Mouse (Mus musculus) neural tube, embryonic 14.5 days (tissue): Measurements from ENCODE around the gene Sorcs3. TPM values are rescaled to one million over a fixed set of nuclear protein-coding genes. Genes with fewer than 3 reads are reported as not detected.
A peak's percentile ranks its signal among the peaks of the same experiment; 100 is the strongest.

Experiments
- ATAC-seq: fragments of 200-750 bp; cut with Nextera tagmentation; 2 replicates; pipeline ENCODE4 v1.8.0; 2017; ENCODE audit warnings: low read depth, mild to moderate bottlenecking, moderate TSS enrichment, moderate library complexity
- H3K27ac ChIP-seq: fragments of 300-500 bp; sonication (generic); 2 replicates; pipeline ENCODE4 v1.5.1; 2014; ENCODE audit warnings: low read depth, mild to moderate bottlenecking, control low read depth, low read length, moderate library complexity, mixed read lengths
- H3K27me3 ChIP-seq: fragments of 300-500 bp; sonication (generic); 2 replicates; pipeline ENCODE4 v1.6.1; 2014; ENCODE audit warnings: low read length; ENCODE audit not compliant: control insufficient read depth, insufficient read depth
- H3K36me3 ChIP-seq: fragments of 300-500 bp; sonication (generic); 2 replicates; pipeline ENCODE4 v1.6.1; 2014; ENCODE audit warnings: low read length, mixed read lengths; ENCODE audit not compliant: control insufficient read depth, insufficient read depth
- H3K4me1 ChIP-seq: fragments of 300-500 bp; sonication (generic); 2 replicates; pipeline ENCODE4 v1.6.1; 2014; ENCODE audit warnings: low read length; ENCODE audit not compliant: control insufficient read depth, insufficient read depth
- H3K4me2 ChIP-seq: fragments of 300-500 bp; sonication (generic); 2 replicates; pipeline ENCODE4 v1.6.1; 2014; ENCODE audit warnings: mild to moderate bottlenecking, low read depth, low read length, control low read depth
- H3K4me3 ChIP-seq: fragments of 300-500 bp; sonication (generic); 2 replicates; pipeline ENCODE4 v1.5.1; 2014; ENCODE audit warnings: low read depth, low read length, control low read depth, mixed read lengths
- H3K9ac ChIP-seq: fragments of 300-500 bp; sonication (generic); replicated peaks from 2 replicates; pipeline ENCODE4 v1.6.1; 2014; ENCODE audit warnings: low read depth, mild to moderate bottlenecking, control low read depth, low read length, mixed read lengths
- H3K9me3 ChIP-seq: fragments of 300-500 bp; sonication (generic); 2 replicates; pipeline ENCODE4 v1.6.1; 2016; ENCODE audit warnings: low read length; ENCODE audit not compliant: control insufficient read depth
- WGBS: fragments of 180-500 bp; shearing (Covaris S2); extraction: QIAGEN DNeasy Blood & Tissue Kit; methylation state at CpG from one replicate; pipeline ENCODE4 v1.1.7; 2014; 5-methylcytosine and 5-hydroxymethylcytosine counted together
- polyA plus RNA-seq: library from polyadenylated mRNA; unstranded; fragments of >200 nt; fragmentation: Nextera tagmentation; extraction: Ambion mirVana; gene quantifications from 2 replicates; pipeline ENCODE4 v1.2.1, GENCODE M21; 2014

The Sorcs3 gene
- polyA plus RNA-seq, 1 experiment from 2014 or later: 18.3 TPM

- H3K4me3 ChIP-seq: peak overlapping the region; percentile 65
- peaks cover 2% of the 10 kb centered on the region; the same call in 1 of the 2 replicates for H3K27me3 ChIP-seq
- H3K9me3 ChIP-seq: 0 out of 2 replicates have a peak, but pooled peaks cover under 1% of the 10 kb centered on the region
- peak overlapping the region; percentile 24 for H3K27ac ChIP-seq
- WGBS: 2% methylated on average over 21 of the region's 21 CpGs
- peaks cover 6% of the 10 kb centered on the region; the same call in 1 of the 2 replicates for H3K4me1 ChIP-seq
- H3K36me3 ChIP-seq: no peaks in the 10 kb centered on the region
- H3K9ac ChIP-seq: peak overlapping the region; percentile 80
- ATAC-seq: no peak
- H3K4me2 ChIP-seq: peak overlapping the region; percentile 95
These were observed 1.3 kb downstream of the Sorcs3 start for GRCm38 (mm10) chr19:48206861-48207730.

- ATAC-seq: no peak
- peaks cover 6% of the 10 kb centered on the region; the same call in 1 of the 2 replicates for H3K4me1 ChIP-seq
- peak overlapping the region; percentile 80; the same call in 1 of the 2 replicates for H3K9ac ChIP-seq
- 5% methylated on average over 10 of the region's 10 CpGs for WGBS
- 0 out of 2 replicates have a peak, but pooled peaks cover 3% of the 10 kb centered on the region for H3K9me3 ChIP-seq
- no peak overlapping the region; the same call in 1 of the 2 replicates for H3K27ac ChIP-seq
- peak overlapping the region; percentile 65 for H3K4me3 ChIP-seq
- peak overlapping the region; percentile 95 for H3K4me2 ChIP-seq
- H3K27me3 ChIP-seq: peaks cover 2% of the 10 kb centered on the region; the same call in 1 of the 2 replicates
- H3K36me3 ChIP-seq: no peaks in the 10 kb centered on the region
These were observed 2.0 kb downstream of the Sorcs3 start for GRCm38 (mm10) chr19:48207731-48208370.

- H3K4me1 ChIP-seq: no peaks in the 10 kb centered on the region
- no peak overlapping the region for H3K27ac ChIP-seq
- ATAC-seq: no peak
- no peak overlapping the region for H3K9ac ChIP-seq
- H3K36me3 ChIP-seq: no peaks in the 10 kb centered on the region
- H3K9me3 ChIP-seq: 0 out of 2 replicates have a peak, but pooled peaks cover 3% of the 10 kb centered on the region
- no peak overlapping the region for H3K4me3 ChIP-seq
- no peaks in the 10 kb centered on the region for H3K27me3 ChIP-seq
- no peak overlapping the region for H3K4me2 ChIP-seq
These were observed 9.6 kb downstream of the Sorcs3 start for GRCm38 (mm10) chr19:48215379-48215778.

- Histone ChIP-seq H3K36me3 (no peaks in the 10 kb centered on the region), H3K4me3 (no peak overlapping the region), H3K9ac (no peak overlapping the region), H3K27me3 (no peaks in the 10 kb centered on the region), H3K9me3 (no peaks in the 10 kb centered on the region), H3K4me2 (no peak overlapping the region), H3K4me1 (0 out of 2 replicates have a peak, but pooled peaks cover 3% of the 10 kb centered on the region), H3K27ac (no peak overlapping the region)
- 45% methylated on average over 13 of the region's 13 CpGs for WGBS
- ATAC-seq: peak; percentile 54
These were observed 32.1 kb downstream of the Sorcs3 start for GRCm38 (mm10) chr19:48237786-48238372.

GRCm38 (mm10) chr19:48238391-48238790, 32.6 kb downstream of the Sorcs3 start:
- Histone ChIP-seq H3K4me3 (no peak overlapping the region), H3K4me1 (0 out of 2 replicates have a peak, but pooled peaks cover 3% of the 10 kb centered on the region), H3K9ac (no peak overlapping the region), H3K27ac (no peak overlapping the region), H3K27me3 (no peaks in the 10 kb centered on the region), H3K36me3 (no peaks in the 10 kb centered on the region), H3K9me3 (no peaks in the 10 kb centered on the region), H3K4me2 (no peak overlapping the region)
- ATAC-seq: peak; percentile 46; the same call in 1 of the 2 replicates
- WGBS: 49% methylated on average over 9 of the region's 9 CpGs

GRCm38 (mm10) chr19:48240960-48241359, 35.1 kb downstream of the Sorcs3 start:
- H3K9ac ChIP-seq: no peak overlapping the region
- H3K4me2 ChIP-seq: no peak overlapping the region
- ATAC-seq: peak; percentile 41; the same call in 1 of the 2 replicates
- no peak overlapping the region for H3K4me3 ChIP-seq
- 0 out of 2 replicates have a peak, but pooled peaks cover 3% of the 10 kb centered on the region for H3K4me1 ChIP-seq
- no peaks in the 10 kb centered on the region for H3K9me3 ChIP-seq
- H3K27me3 ChIP-seq: no peaks in the 10 kb centered on the region
- H3K27ac ChIP-seq: no peak overlapping the region
- 22% methylated on average over 2 of the region's 2 CpGs for WGBS
- no peaks in the 10 kb centered on the region for H3K36me3 ChIP-seq

- no peak overlapping the region for H3K4me3 ChIP-seq
- no peak overlapping the region for H3K9ac ChIP-seq
- H3K27ac ChIP-seq: no peak overlapping the region
- no peak for ATAC-seq
- no peaks in the 10 kb centered on the region for H3K27me3 ChIP-seq
- H3K36me3 ChIP-seq: no peaks in the 10 kb centered on the region
- 67% methylated on average over 3 of the region's 3 CpGs for WGBS
- H3K9me3 ChIP-seq: no peaks in the 10 kb centered on the region
- 0 out of 2 replicates have a peak, but pooled peaks cover under 1% of the 10 kb centered on the region for H3K4me1 ChIP-seq
- no peak overlapping the region for H3K4me2 ChIP-seq
These were observed 38.2 kb downstream of the Sorcs3 start for GRCm38 (mm10) chr19:48244036-48244435.

GRCm38 (mm10) chr19:48259223-48259622, 53.4 kb downstream of the Sorcs3 start:
- H3K4me1 ChIP-seq: no peaks in the 10 kb centered on the region
- no peaks in the 10 kb centered on the region for H3K27me3 ChIP-seq
- WGBS: 64% methylated on average over 7 of the region's 7 CpGs
- no peak for ATAC-seq
- H3K4me3 ChIP-seq: no peak overlapping the region
- no peaks in the 10 kb centered on the region for H3K36me3 ChIP-seq
- H3K9ac ChIP-seq: no peak overlapping the region
- H3K9me3 ChIP-seq: no peaks in the 10 kb centered on the region
- no peak overlapping the region for H3K4me2 ChIP-seq
- H3K27ac ChIP-seq: no peak overlapping the region
